17 mouse cellular contexts compared by ENCODE assay signal in genomic region chr9:92731396-92731795, GRCm38 (mm10).
DNase-seq lines count a peak whose midpoint lies in the region; ATAC-seq lines count a peak whose summit lies in the region.
"Had no signal": no experiment of that assay in that cellular context is flagged by ENCODE, and none has a peak within 500 bp of the region (broad histone marks: within the 10 kb centered on the region; RNA-seq: fewer than 3 reads in every experiment).

No protein-coding gene starts in this region.

- H3K27me3 ChIP-seq in midbrain, embryonic 11.5 days (ENCODE audit: control insufficient read depth, insufficient read depth, low read length) = no peaks in the 10 kb centered on the region
- H3K27me3 ChIP-seq: hindbrain, embryonic 13.5 days; intestine, embryonic 15.5 days; limb, embryonic 12.5 days had no signal

- H3K4me1 ChIP-seq in midbrain, embryonic 11.5 days (ENCODE audit: control insufficient read depth, insufficient read depth, low read length) = no peaks in the 10 kb centered on the region
- H3K4me1 ChIP-seq: hindbrain, embryonic 13.5 days; intestine, embryonic 15.5 days had no signal

- no peaks in the 10 kb centered on the region for H3K36me3 ChIP-seq in midbrain, embryonic 11.5 days (ENCODE audit: control insufficient read depth, insufficient read depth, low read length)
- H3K36me3 ChIP-seq: G1E; hindbrain, embryonic 13.5 days; intestine, embryonic 15.5 days; limb, embryonic 12.5 days had no signal

- DNase-seq in right cerebral cortex, adult 18-20 months = peak; percentile 80
- no peak for DNase-seq in right cerebral cortex, postnatal 4 days
- DNase-seq in layer of hippocampus, adult 9-10 months (ENCODE audit: low spot score) = peak; percentile 85
- DNase-seq in left cerebral cortex, postnatal 25 days (ENCODE audit: low spot score in 2 of 2) = peak; percentile 72 to 89
- no peak for DNase-seq in Muller cell, postnatal 12 days (ENCODE audit: inconsistent ontology term)
- no peak for DNase-seq in kidney, postnatal 14 days
- DNase-seq in gastrocnemius, adult 18-20 months (ENCODE audit: low spot score) = no peak
- no peak for DNase-seq in midbrain, embryonic 11.5 days (ENCODE audit: low spot score, missing footprints)
- DNase-seq: adrenal gland, adult 8-10 months; cerebellum, postnatal 36 days; lung, postnatal 14 days; thymus, postnatal 14 days had no signal

- no peak overlapping the region for H3K27ac ChIP-seq in midbrain, embryonic 11.5 days (ENCODE audit: low read depth, low read length)
- H3K27ac ChIP-seq: hindbrain, embryonic 13.5 days; intestine, embryonic 15.5 days; kidney, postnatal 0 days; limb, embryonic 12.5 days had no signal

- intact Hi-C loops in left cerebral cortex, postnatal 25 days (cut with DNase I) = loop anchor here (5.0 kb wide), 1 partner anchor 589 kb away; no protein-coding TSS in a partner anchor

- no peak overlapping the region for H3K4me3 ChIP-seq in midbrain, embryonic 11.5 days (ENCODE audit: low read depth, low read length)
- H3K4me3 ChIP-seq: hindbrain, embryonic 13.5 days; intestine, embryonic 15.5 days; limb, embryonic 12.5 days had no signal

- no peak for ATAC-seq in midbrain, embryonic 11.5 days (ENCODE audit: low FRiP score)
- ATAC-seq: intestine, embryonic 15.5 days had no signal

- H3K9me3 ChIP-seq in midbrain, embryonic 11.5 days (ENCODE audit: control insufficient read depth, low read length) = no peaks in the 10 kb centered on the region
- H3K9me3 ChIP-seq: G1E; hindbrain, embryonic 13.5 days; intestine, embryonic 15.5 days; limb, embryonic 12.5 days had no signal

- 88% methylated on average over 3 of the region's 3 CpGs for WGBS in midbrain, embryonic 11.5 days

- H3K4me2 ChIP-seq in midbrain, embryonic 11.5 days = no peak overlapping the region
- H3K4me2 ChIP-seq: hindbrain, embryonic 13.5 days; intestine, embryonic 15.5 days; limb, embryonic 12.5 days had no signal

- no peak overlapping the region for H3K9ac ChIP-seq in midbrain, embryonic 11.5 days (ENCODE audit: low read length)
- H3K9ac ChIP-seq: hindbrain, embryonic 13.5 days; intestine, embryonic 15.5 days; limb, embryonic 12.5 days had no signal

Comparison
In these comparisons a context has a peak if more than half of its experiments do, and no peak if none do; other contexts are left out.
1. DNase-seq: peak in right cerebral cortex, adult 18-20 months (single experiment), layer of hippocampus, adult 9-10 months (single experiment) and left cerebral cortex, postnatal 25 days (2 of 2); none in right cerebral cortex, postnatal 4 days (single experiment), Muller cell, postnatal 12 days (single experiment), kidney, postnatal 14 days (single experiment), gastrocnemius, adult 18-20 months (single experiment) and midbrain, embryonic 11.5 days (single experiment).